Mouse (Mus musculus) embryonic facial prominence, embryonic 11.5 days (tissue): ENCODE measurements around the gene Zfp697. TPM values are rescaled to one million over a fixed set of nuclear protein-coding genes. Genes with fewer than 3 reads are reported as not detected.

Experiments used
- ATAC-seq: fragments of 200-750 bp; cut with Nextera tagmentation; replicated peaks from 2 replicates; pipeline ENCODE4 v1.8.0; 2017; ENCODE audit warnings: low read depth; ENCODE audit not compliant: insufficient number of reproducible peaks, low FRiP score, low TSS enrichment
- DNase-seq: peaks from one replicate; pipeline ENCODE4 v3.0.0-alpha.2; 2015; ENCODE audit warnings: low spot score
- H3K27ac ChIP-seq: fragments of 300-500 bp; sonication (generic); replicated peaks from 2 replicates; pipeline ENCODE4 v1.5.1; 2014; ENCODE audit warnings: mild to moderate bottlenecking, low read depth, low read length, control low read depth
- H3K27me3 ChIP-seq: fragments of 300-500 bp; sonication (generic); 2 replicates; pipeline ENCODE4 v1.6.1; 2014; ENCODE audit warnings: mild to moderate bottlenecking, low read length, moderate library complexity, mixed read lengths; ENCODE audit not compliant: control insufficient read depth, insufficient read depth
- H3K36me3 ChIP-seq: fragments of 300-500 bp; sonication (generic); replicated peaks from 2 replicates; pipeline ENCODE4 v1.6.1; 2014; ENCODE audit warnings: low read depth, mild to moderate bottlenecking, low read length, moderate library complexity, mixed read lengths; ENCODE audit not compliant: control insufficient read depth, insufficient read depth
- H3K4me1 ChIP-seq: fragments of 300-500 bp; sonication (generic); 2 replicates; pipeline ENCODE4 v1.6.1; 2014; ENCODE audit warnings: low read length, mixed read lengths; ENCODE audit not compliant: control insufficient read depth, insufficient read depth
- H3K4me2 ChIP-seq: fragments of 300-500 bp; sonication (generic); 2 replicates; pipeline ENCODE4 v1.6.1; 2014; ENCODE audit warnings: low read depth, mild to moderate bottlenecking, control low read depth, low read length, moderate library complexity
- H3K4me3 ChIP-seq: fragments of 300-500 bp; sonication (generic); 2 replicates; pipeline ENCODE4 v1.5.1; 2014; ENCODE audit warnings: low read depth, low read length, control low read depth
- H3K9ac ChIP-seq: fragments of 300-500 bp; sonication (generic); replicated peaks from 2 replicates; pipeline ENCODE4 v1.6.1; 2014; ENCODE audit warnings: mild to moderate bottlenecking, control low read depth, low read length
- H3K9me3 ChIP-seq: fragments of 300-500 bp; sonication (generic); replicated peaks from 2 replicates; pipeline ENCODE4 v1.6.1; 2016; ENCODE audit warnings: mild to moderate bottlenecking, low read length, inconsistent platforms, mixed read lengths; ENCODE audit not compliant: control insufficient read depth
- WGBS: fragments of 180-500 bp; shearing (Covaris S2); extraction: QIAGEN DNeasy Blood & Tissue Kit; methylation state at CpG from one replicate; pipeline ENCODE4 v1.1.7; 2014; 5-methylcytosine and 5-hydroxymethylcytosine counted together
- polyA plus RNA-seq: library from polyadenylated mRNA; unstranded; fragments of >200 nt; fragmentation: Nextera tagmentation; extraction: Ambion mirVana; gene quantifications from 2 replicates; pipeline ENCODE4 v1.2.1, GENCODE M21; 2014

The Zfp697 gene
- polyA plus RNA-seq, 1 experiment from 2014 or later = 9.7 TPM

DNA sequence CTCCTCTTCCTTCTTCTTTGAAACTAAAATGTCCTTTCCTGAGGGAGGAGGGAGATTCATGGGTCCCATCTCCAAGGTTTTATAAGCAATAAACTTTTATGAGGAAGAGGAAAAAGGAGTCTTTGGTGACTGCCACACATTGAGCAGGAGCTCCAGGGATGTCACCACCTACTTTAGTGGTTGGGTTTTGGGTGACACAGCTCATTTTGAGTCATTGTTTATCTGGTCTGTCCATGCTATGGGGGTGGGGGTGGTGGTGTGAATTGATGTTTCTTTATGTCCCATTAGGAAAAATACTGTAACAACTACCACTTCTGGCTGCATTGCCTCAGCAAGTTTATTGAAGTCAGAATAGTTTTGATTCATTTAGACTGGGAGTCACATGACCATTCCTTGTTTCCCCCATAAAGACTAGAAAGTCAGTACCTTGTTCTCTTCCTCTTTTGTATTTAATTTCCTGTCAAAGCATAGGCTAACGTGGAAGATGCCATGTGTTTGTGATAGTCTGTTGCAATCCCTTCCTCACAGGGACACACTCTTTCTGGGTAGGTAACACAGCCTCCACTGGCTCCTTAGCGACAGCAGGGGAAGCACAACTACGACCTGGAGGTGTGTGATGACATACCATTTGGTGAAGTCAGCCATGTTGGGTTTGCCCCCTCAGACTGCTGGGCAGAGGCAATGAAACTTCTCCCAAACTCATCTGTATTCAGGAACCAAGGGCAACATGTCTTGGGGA, 25.5 kb upstream of the Zfp697 start:
- H3K9ac ChIP-seq = no peak overlapping the region
- no peak for ATAC-seq
- H3K9me3 ChIP-seq = no peaks in the 10 kb centered on the region
- H3K4me3 ChIP-seq = no peak overlapping the region
- DNase-seq = no peak
- no peaks in the 10 kb centered on the region for H3K36me3 ChIP-seq
- H3K27ac ChIP-seq = no peak overlapping the region
- WGBS = 67% methylated on average over 3 of the region's 3 CpGs
- no peaks in the 10 kb centered on the region for H3K27me3 ChIP-seq
- no peak overlapping the region for H3K4me2 ChIP-seq
- H3K4me1 ChIP-seq = no peaks in the 10 kb centered on the region

DNA sequence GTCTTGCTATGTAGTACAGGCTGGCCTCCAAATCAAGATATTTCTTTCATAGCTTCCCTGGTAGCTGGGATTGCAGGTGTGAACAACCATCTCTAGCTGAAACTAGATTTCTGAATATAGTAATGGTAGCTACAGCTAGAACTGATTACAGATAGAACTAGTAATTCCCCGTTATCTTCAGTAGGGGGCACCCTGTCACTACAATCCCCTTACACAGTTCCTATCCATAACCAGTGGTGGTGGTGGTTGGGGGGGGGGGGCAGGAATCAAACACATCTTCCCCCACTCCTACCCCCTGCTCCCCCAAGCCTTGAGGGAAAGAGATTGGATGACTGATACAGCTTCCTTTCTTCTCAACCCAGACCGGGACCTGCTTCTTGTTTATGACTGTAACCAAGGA, 19.5 kb upstream of the Zfp697 start:
- no peak overlapping the region for H3K9ac ChIP-seq
- no peaks in the 10 kb centered on the region for H3K36me3 ChIP-seq
- no peak overlapping the region for H3K4me3 ChIP-seq
- H3K27me3 ChIP-seq = no peaks in the 10 kb centered on the region
- 33% methylated on average over 2 of the region's 2 CpGs for WGBS
- H3K9me3 ChIP-seq = no peaks in the 10 kb centered on the region
- H3K27ac ChIP-seq = no peak overlapping the region
- ATAC-seq (no peak), DNase-seq (peak; percentile 49)
- H3K4me1 ChIP-seq = no peaks in the 10 kb centered on the region
- H3K4me2 ChIP-seq = no peak overlapping the region

DNA sequence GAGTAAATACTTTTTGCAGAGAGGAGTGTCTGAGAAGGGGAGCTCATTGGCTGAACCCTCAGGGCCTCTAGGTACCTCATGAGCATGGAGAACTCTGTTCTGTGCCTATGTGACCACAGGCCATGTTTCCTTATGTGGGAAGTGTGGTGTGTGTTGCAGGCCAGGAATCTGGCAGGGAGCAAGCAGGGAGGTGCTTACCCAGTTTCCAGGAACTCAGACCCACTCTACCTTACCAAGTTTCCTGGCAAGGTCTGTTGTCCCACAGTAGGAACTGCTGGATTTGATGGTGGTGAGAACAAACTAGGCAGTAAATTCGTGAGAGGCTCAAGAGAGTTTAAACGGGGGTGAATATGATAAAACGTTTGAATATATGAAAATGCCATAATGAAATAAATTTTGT, 16.2 kb upstream of the Zfp697 start:
- H3K27ac ChIP-seq = no peak overlapping the region
- 81% methylated on average over 3 of the region's 3 CpGs for WGBS
- no peak overlapping the region for H3K4me2 ChIP-seq
- ATAC-seq = no peak
- no peaks in the 10 kb centered on the region for H3K27me3 ChIP-seq
- H3K9ac ChIP-seq = no peak overlapping the region
- no peaks in the 10 kb centered on the region for H3K4me1 ChIP-seq
- H3K9me3 ChIP-seq = no peaks in the 10 kb centered on the region
- H3K4me3 ChIP-seq = no peak overlapping the region
- no peaks in the 10 kb centered on the region for H3K36me3 ChIP-seq
- DNase-seq = no peak

DNA sequence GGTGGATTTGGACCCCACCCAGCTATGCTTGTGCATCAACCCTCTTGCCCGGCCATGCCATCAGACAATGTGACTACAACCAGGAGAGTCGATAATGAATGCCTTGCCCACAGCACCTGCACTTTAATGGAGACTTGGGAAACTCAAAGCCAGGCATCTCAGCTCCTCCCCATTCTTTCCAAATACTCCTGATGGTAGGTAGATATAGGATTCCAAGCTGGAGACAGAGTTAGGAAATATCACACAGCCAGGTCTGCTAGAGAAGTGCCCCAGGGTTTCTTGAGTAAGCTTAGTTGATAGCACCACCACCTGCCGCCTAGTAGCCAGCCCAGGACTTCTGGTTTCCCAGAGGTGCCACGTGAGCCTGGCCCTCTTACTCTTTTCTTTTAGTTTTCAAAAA, 15.4 kb upstream of the Zfp697 start:
- Histone ChIP-seq H3K36me3 (no peaks in the 10 kb centered on the region), H3K27me3 (no peaks in the 10 kb centered on the region), H3K4me3 (no peak overlapping the region), H3K27ac (no peak overlapping the region), H3K9ac (no peak overlapping the region), H3K4me1 (no peaks in the 10 kb centered on the region), H3K9me3 (no peaks in the 10 kb centered on the region), H3K4me2 (no peak overlapping the region)
- 79% methylated on average over 4 of the region's 4 CpGs for WGBS
- DNase-seq = no peak
- ATAC-seq = no peak

DNA sequence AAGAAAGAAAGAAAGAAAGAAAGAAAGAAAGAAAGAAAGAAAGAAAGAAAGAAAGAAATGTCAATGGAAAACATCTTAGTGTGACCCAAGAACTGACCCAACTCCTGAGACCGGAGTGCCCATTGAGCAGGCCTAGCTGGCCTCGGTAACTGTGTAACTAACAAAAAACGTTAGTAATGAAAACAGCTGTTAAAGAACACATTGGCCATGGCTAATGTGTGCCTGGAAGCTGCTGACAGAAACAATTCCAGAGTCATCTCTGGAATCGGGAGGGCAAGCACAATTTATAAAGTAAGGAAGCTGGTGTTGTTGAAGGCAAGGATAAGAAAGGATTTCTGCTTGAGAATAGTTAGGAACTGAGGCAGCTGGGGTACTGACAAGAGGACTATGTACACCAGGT, 14.0 kb upstream of the Zfp697 start:
- 67% methylated on average over 4 of the region's 4 CpGs for WGBS
- Histone ChIP-seq H3K4me1 (no peaks in the 10 kb centered on the region), H3K4me3 (no peak overlapping the region), H3K9me3 (no peaks in the 10 kb centered on the region), H3K36me3 (no peaks in the 10 kb centered on the region), H3K27me3 (no peaks in the 10 kb centered on the region), H3K9ac (no peak overlapping the region), H3K27ac (no peak overlapping the region), H3K4me2 (no peak overlapping the region)
- ATAC-seq (no peak), DNase-seq (no peak)

DNA sequence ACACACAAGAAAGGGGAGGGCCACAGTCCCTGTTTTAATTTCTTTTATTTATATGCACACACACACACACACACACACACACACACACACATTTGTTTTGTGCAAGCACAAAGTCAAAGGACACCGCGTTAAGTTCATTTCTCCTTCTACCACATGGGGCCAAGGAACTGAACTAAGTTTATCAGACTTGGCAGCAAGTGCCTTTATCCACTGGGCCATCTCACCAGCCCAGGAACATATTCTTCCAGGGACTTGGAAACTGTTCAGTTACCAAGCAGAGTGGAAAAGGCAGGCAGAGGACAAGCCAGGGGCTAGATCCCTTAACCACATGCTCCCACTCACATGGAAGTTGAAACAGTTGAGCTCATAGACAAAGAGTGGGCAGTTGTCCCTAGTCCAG, 13.5 kb upstream of the Zfp697 start:
- ATAC-seq (no peak), DNase-seq (no peak)
- Histone ChIP-seq H3K4me2 (no peak overlapping the region), H3K27ac (no peak overlapping the region), H3K9ac (no peak overlapping the region), H3K4me3 (no peak overlapping the region), H3K9me3 (no peaks in the 10 kb centered on the region), H3K36me3 (no peaks in the 10 kb centered on the region), H3K27me3 (no peaks in the 10 kb centered on the region), H3K4me1 (no peaks in the 10 kb centered on the region)
- 90% methylated on average over 2 of the region's 2 CpGs for WGBS

DNA sequence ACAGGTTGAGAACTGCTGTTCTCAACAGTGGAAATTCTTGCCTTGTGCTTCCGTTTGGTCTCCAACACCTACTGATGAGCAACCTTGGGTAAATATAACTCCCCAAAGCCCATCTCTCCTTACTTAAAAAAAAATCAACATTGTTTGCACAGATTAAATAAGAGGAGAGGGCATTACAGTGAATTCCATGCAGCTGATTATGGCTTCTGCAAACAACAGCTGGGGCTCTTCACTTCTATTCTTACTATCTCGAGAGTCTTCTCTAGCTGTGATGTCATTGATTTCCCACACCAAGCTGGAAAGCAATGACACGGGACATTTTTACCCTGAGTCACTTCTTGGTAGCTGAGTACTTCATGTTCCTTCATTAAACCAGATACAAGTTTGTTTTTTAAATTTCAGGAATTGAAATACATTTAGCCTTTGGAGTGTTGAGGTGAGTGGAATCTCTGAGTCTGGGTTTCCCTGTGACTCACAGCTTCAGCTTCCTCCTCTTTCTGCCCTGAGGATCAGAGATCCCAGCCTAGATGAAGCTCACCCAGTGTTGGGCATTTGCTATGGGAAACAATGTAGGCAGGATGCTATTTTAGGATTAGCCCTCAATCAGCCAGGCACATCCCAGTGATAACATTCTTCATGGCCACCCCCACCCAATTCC, 8.1 kb upstream of the Zfp697 start:
- Histone ChIP-seq H3K9me3 (no peaks in the 10 kb centered on the region), H3K27ac (no peak overlapping the region), H3K27me3 (no peaks in the 10 kb centered on the region), H3K4me2 (no peak overlapping the region), H3K4me1 (no peaks in the 10 kb centered on the region), H3K36me3 (no peaks in the 10 kb centered on the region), H3K9ac (no peak overlapping the region), H3K4me3 (no peak overlapping the region)
- 79% methylated on average over 3 of the region's 3 CpGs for WGBS
- DNase-seq (no peak), ATAC-seq (no peak)

DNA sequence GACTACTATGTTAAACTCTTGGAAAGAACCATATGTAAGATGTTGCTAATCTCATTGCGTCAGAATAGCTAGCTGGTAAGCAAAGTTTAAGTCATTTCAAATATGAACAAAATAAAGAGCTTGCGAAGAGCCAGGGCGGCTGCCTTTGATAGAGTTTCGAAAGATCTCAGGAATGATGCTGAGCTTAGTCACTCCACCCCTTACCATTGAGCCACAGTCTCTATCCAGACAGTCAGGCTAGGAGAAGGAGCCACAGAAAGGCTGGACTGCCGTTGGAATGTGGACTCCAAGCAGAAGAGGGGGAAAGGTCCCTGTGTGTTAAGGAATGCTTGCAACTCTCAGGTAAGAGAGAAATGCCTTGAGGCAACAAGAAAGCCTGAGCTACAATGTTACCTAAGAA, 7.3 kb upstream of the Zfp697 start:
- no peaks in the 10 kb centered on the region for H3K36me3 ChIP-seq
- H3K9ac ChIP-seq = no peak overlapping the region
- ATAC-seq = no peak

More for the DNA sequence above, 7.3 kb upstream of the Zfp697 start:
- Histone ChIP-seq H3K27me3 (no peaks in the 10 kb centered on the region), H3K4me3 (no peak overlapping the region), H3K4me1 (no peaks in the 10 kb centered on the region), H3K27ac (no peak overlapping the region), H3K4me2 (no peak overlapping the region), H3K9me3 (no peaks in the 10 kb centered on the region)
- no peak for DNase-seq
- WGBS = 83% methylated on average over 5 of the region's 5 CpGs
